Mouse (Mus musculus): ENCODE measurements around the gene Mtg1. TPM values are rescaled to one million over a fixed set of nuclear protein-coding genes. Genes with fewer than 3 reads are reported as not detected.

Gene Mtg1
- polyA plus RNA-seq, 1 experiment from 2014 or later: 20.7 TPM

DNA sequence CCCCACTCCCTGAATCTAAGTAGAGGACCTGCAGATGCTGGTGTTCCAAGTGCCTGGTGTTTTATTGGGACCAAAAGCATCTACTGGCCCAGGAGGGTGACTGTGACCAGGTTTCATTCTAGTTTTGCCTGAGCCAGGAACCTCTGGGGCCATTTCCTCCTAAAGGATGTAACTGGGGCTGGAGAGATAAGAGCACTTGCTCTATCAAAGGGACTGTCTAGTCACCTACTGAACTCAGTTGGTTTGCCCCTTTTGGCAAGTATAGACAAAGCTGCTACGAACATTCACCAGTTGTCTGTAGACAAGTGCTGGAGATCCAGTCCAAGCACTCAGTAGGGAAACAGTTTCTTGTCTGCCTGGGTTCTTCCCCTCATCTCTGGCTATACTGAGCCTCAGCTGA is 38.9 kb upstream of the Mtg1 start:
- Histone ChIP-seq H3K4me1 (ENCODE audit: insufficient read depth, low read depth, low read length) (no peaks in the 10 kb centered on the region), H3K27ac (ENCODE audit: low read length) (no peak overlapping the region), H3K4me2 (replicated peaks; ENCODE audit: low read depth, low read length) (no peak overlapping the region), H3K9ac (replicated peaks; ENCODE audit: low read depth) (no peak overlapping the region), H3K9me3 (ENCODE audit: low read length) (no peaks in the 10 kb centered on the region), H3K4me3 (ENCODE audit: low read depth, low read length) (no peak overlapping the region), H3K36me3 (ENCODE audit: insufficient read depth, low read length) (no peaks in the 10 kb centered on the region), H3K27me3 (replicated peaks; ENCODE audit: insufficient read depth, low read length) (no peaks in the 10 kb centered on the region)
- no peak for TF ChIP-seq EP300 (IDR thresholded peaks at IDR 0.05)
- TF ChIP-seq CTCF (IDR thresholded peaks at IDR 0.05): no peak
- WGBS: 84% methylated on average over 1 of the region's 1 CpGs
- DNase-seq (ENCODE audit: low spot score) (no peak), ATAC-seq (no peak)

DNA sequence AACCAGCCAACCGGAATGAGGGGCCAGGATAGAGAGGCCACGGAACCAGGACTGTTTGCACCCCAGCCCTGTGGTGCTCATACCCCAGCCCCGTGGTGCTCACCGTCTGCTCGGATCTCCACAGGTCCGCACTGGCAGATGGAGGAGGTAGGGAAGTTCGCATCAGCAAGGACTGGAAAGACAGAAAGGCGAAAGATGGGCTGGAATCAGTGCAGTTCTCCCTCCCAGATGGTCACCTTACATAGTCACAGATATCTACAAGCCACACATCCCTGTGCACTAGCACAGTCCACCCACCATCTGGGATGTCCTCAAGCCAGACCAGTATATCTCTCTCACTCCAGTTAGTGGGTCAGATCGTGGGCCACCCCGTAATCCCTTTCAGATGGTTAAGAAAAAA is 35.9 kb upstream of the Mtg1 start:
- Histone ChIP-seq H3K9ac (replicated peaks; ENCODE audit: low read depth) (0 out of 2 replicates have a peak overlapping the region, but pooled peaks have one; percentile 29), H3K27ac (ENCODE audit: low read length) (no peak overlapping the region)
- WGBS: 79% methylated on average over 10 of the region's 10 CpGs

DNA sequence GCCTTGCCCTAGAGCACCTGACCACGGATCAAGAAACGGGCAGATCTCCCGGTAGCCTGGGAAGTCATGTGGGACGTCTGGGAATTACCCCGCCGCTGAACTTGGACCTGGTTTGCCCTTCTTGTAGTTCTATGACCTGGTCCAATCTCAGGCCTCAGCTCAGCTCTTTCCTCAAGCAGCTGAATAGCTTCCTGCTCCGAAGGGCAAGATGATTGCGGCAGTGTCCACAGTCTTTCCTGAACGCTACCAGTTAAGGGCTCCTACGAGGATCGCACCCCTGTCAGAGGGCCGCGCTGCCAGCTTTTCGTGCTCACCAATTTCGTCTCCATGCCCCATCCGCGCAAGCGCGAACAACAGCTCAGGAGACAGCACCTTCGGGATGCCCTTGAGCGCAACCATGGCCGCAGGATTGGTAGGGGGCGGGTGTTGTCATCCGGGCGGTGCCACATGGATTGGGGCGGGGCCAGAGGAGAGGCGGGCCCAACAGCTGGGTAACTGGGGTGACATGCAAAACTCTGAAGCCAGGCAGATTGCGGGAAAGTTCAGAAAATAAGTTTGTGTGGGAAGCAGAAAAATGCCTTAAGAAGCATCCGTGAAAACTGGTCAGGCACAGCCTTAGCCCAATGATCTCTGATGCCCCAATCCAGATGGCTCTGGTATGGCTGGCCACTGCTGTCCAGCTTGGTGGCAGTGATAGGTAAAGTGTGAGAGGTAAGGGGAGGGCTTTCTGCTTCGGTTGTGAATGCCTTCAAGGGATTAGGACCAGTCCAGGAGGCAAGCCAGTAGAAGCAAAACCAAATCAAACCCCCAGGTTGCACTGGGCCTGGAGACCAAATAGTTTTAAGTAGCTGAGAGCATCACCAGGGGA is 35.1 kb upstream of the Mtg1 start, which contains the start of gene Fuom:
Gene Fuom, minus strand, starts transcription at position 449 of the 868 bp plus-strand sequence.
- WGBS: 2% methylated on average over 30 of the region's 30 CpGs
- DNase-seq (ENCODE audit: low spot score): peak; percentile 82
- H3K27ac ChIP-seq (ENCODE audit: low read length): no peak within 1 kb of the TSS
- peak within 1 kb of the TSS; percentile 69 for H3K4me2 ChIP-seq (replicated peaks; ENCODE audit: low read depth, low read length)
- no peaks in the 10 kb centered on the region for H3K27me3 ChIP-seq (replicated peaks; ENCODE audit: insufficient read depth, low read length)
- H3K4me3 ChIP-seq (ENCODE audit: low read depth, low read length): peak within 1 kb of the TSS; percentile 41
- peak; percentile 96 for ATAC-seq
- peak within 1 kb of the TSS; percentile 29; the same call in 1 of the 2 replicates for H3K9ac ChIP-seq (replicated peaks; ENCODE audit: low read depth)
- TF ChIP-seq EP300 (IDR thresholded peaks at IDR 0.05): no peak
- no peak for TF ChIP-seq CTCF (IDR thresholded peaks at IDR 0.05)
- no peaks in the 10 kb centered on the region for H3K4me1 ChIP-seq (ENCODE audit: insufficient read depth, low read depth, low read length)
- H3K9me3 ChIP-seq (ENCODE audit: low read length): no peaks in the 10 kb centered on the region
- H3K36me3 ChIP-seq (ENCODE audit: insufficient read depth, low read length): peaks cover 6% of the 10 kb centered on the region; the same call in 1 of the 2 replicates

More for the DNA sequence above, 35.9 kb upstream of the Mtg1 start:
- DNase-seq (ENCODE audit: low spot score) (no peak), ATAC-seq (no peak)
- Histone ChIP-seq H3K4me1 (ENCODE audit: insufficient read depth, low read depth, low read length) (no peaks in the 10 kb centered on the region), H3K36me3 (ENCODE audit: insufficient read depth, low read length) (peaks cover 5% of the 10 kb centered on the region; the same call in 1 of the 2 replicates), H3K9me3 (ENCODE audit: low read length) (no peaks in the 10 kb centered on the region), H3K4me2 (replicated peaks; ENCODE audit: low read depth, low read length) (peak overlapping the region; percentile 69), H3K4me3 (ENCODE audit: low read depth, low read length) (peak overlapping the region; percentile 41; the same call in 1 of the 2 replicates), H3K27me3 (replicated peaks; ENCODE audit: insufficient read depth, low read length) (no peaks in the 10 kb centered on the region)
- no peak for TF ChIP-seq CTCF (IDR thresholded peaks at IDR 0.05)
- TF ChIP-seq EP300 (IDR thresholded peaks at IDR 0.05): no peak

DNA sequence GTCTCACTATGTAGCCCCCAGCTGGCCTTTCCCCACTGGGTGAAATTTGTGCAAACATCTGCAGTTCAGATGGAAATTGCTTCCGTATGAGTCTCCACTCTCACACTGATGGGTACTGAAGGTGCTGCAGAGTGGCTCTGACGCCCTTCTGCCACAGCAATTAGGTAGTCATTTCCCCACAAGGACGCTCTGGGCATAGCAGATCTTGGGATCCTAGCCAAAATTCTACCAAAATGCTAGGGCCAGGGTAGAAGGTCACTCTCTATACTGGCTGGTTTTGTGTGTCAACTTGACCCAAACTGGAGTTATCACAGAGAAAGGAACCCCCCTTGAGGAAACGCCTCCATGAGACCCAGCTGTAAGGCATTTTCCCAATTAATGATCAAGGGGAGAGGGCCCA is 33.4 kb upstream of the Mtg1 start:
- Histone ChIP-seq H3K4me2 (replicated peaks; ENCODE audit: low read depth, low read length) (no peak overlapping the region), H3K27me3 (replicated peaks; ENCODE audit: insufficient read depth, low read length) (no peaks in the 10 kb centered on the region), H3K4me3 (ENCODE audit: low read depth, low read length) (no peak overlapping the region), H3K36me3 (ENCODE audit: insufficient read depth, low read length) (peaks cover 18% of the 10 kb centered on the region), H3K4me1 (ENCODE audit: insufficient read depth, low read depth, low read length) (no peaks in the 10 kb centered on the region), H3K27ac (ENCODE audit: low read length) (no peak overlapping the region), H3K9me3 (ENCODE audit: low read length) (no peaks in the 10 kb centered on the region), H3K9ac (replicated peaks; ENCODE audit: low read depth) (no peak overlapping the region)
- no peak for DNase-seq (ENCODE audit: low spot score)
- ATAC-seq: no peak
- 67% methylated on average over 4 of the region's 4 CpGs for WGBS
- TF ChIP-seq CTCF (IDR thresholded peaks at IDR 0.05): no peak
- TF ChIP-seq EP300 (IDR thresholded peaks at IDR 0.05): no peak

DNA sequence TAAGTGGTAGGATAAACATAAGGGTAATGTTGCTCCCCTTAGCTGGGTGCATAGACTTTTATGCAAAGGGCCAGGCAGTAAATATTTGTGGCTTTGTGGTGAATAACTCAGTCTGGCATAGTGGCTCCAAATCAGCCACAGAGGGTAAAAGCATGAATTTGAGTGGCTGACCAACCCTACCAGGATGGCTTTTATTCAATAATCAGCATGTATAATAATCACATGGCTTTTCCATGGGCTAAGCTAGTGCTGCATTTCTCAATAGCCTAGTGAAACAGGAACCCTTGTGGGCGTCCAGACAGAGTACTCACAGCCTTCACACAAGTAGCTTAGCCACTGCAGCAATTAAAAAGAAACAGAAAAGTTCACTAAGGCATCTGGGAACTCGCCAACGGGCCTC is 25.4 kb upstream of the Mtg1 start:
- no peak overlapping the region for H3K4me3 ChIP-seq (ENCODE audit: low read depth, low read length)
- no peak for ATAC-seq
- H3K27ac ChIP-seq (ENCODE audit: low read length): no peak overlapping the region
- H3K9me3 ChIP-seq (ENCODE audit: low read length): no peaks in the 10 kb centered on the region
- H3K4me1 ChIP-seq (ENCODE audit: insufficient read depth, low read depth, low read length): no peaks in the 10 kb centered on the region
- no peak for DNase-seq (ENCODE audit: low spot score)
- H3K36me3 ChIP-seq (ENCODE audit: insufficient read depth, low read length): peaks cover 31% of the 10 kb centered on the region
- no peak overlapping the region for H3K4me2 ChIP-seq (replicated peaks; ENCODE audit: low read depth, low read length)
- H3K27me3 ChIP-seq (replicated peaks; ENCODE audit: insufficient read depth, low read length): no peaks in the 10 kb centered on the region
- no peak for TF ChIP-seq CTCF (IDR thresholded peaks at IDR 0.05)
- WGBS: 54% methylated on average over 3 of the region's 3 CpGs
- no peak overlapping the region for H3K9ac ChIP-seq (replicated peaks; ENCODE audit: low read depth)

DNA sequence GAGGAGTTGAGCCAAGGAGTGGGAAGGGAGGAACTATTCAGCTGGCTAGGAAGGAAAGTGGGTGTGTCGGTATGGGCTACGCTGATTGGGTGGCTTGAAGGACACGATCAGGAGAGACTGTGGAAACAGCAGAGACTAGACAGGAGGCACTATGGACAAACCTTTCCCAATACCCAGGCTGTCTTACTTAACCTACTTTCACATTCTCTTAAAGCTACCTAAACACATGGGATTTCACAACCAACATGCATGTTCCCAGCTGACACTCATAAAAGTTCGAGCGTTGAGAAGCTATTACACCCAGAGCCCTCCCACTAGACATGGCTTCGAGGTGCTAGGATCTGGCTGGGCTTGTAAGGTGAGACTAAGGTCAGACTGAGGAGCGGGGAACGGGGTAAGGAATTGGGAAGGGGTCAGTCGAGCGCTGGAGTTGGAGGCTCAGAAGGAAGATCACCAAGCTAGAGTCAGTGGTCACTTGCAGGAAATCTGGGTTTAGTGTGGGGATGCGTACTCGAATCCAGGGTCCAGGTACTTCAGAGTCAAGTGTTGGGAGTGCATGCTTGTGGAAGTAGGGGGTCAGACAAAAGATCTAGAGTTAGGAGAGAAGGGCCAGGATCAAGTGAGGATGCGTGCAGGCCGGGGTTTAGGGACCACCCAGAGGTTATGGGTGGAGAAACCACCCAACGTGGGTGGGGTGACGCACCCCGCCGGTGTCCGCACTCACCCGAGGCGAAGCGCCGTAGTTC is 21.6 kb upstream of the Mtg1 start, which contains the start of gene Paox:
Gene Paox, plus strand, starts transcription at position 217 of the 746 bp plus-strand sequence.
- DNase-seq (ENCODE audit: low spot score) (peak; percentile 97), ATAC-seq (peak; percentile 91)
- Histone ChIP-seq H3K9me3 (ENCODE audit: low read length) (no peaks in the 10 kb centered on the region), H3K4me3 (ENCODE audit: low read depth, low read length) (peak within 1 kb of the TSS; percentile 82), H3K36me3 (ENCODE audit: insufficient read depth, low read length) (peaks cover 8% of the 10 kb centered on the region; the same call in 1 of the 2 replicates), H3K4me1 (ENCODE audit: insufficient read depth, low read depth, low read length) (no peaks in the 10 kb centered on the region; the same call in 1 of the 2 replicates), H3K4me2 (replicated peaks; ENCODE audit: low read depth, low read length) (peak within 1 kb of the TSS; percentile 83), H3K9ac (replicated peaks; ENCODE audit: low read depth) (peak within 1 kb of the TSS; percentile 74), H3K27me3 (replicated peaks; ENCODE audit: insufficient read depth, low read length) (no peaks in the 10 kb centered on the region), H3K27ac (ENCODE audit: low read length) (peak within 1 kb of the TSS; percentile 98)
- TF ChIP-seq CTCF (IDR thresholded peaks at IDR 0.05): peak; percentile 35; the same call in 1 of the 2 replicates
- TF ChIP-seq EP300 (IDR thresholded peaks at IDR 0.05): peak; percentile 93
- under 1% methylated on average over 23 of the region's 23 CpGs for WGBS
